Mouse (Mus musculus): ENCODE measurements around the gene 4930522L14Rik. TPM values are rescaled to one million over a fixed set of nuclear protein-coding genes. Genes with fewer than 3 reads are reported as not detected.
A peak's percentile ranks its signal among the peaks of the same experiment; 100 is the strongest.
"Not testable (repeated sequence)": the region's sequence is repeated elsewhere in the genome, so short reads cannot be mapped to it uniquely, and the experiment has no call there.

Gene 4930522L14Rik
- total RNA-seq (2015; ENCODE audit: low replicate concordance) (2.1 and 10.2 TPM in 2 replicates), total RNA-seq (2017; ENCODE audit: low replicate concordance) (2.1 TPM in 1 of 2 replicates, not detected in the other)

- peak; percentile 98 for ATAC-seq (replicated peaks; ENCODE audit: low FRiP score, poor library complexity, severe bottlenecking)
Observed at GRCm38 (mm10) chr5:109751391-109752071, at the start of gene 4930522L14Rik. Gene 4930522L14Rik (minus strand): TSS chr5:109751886.

DNA sequence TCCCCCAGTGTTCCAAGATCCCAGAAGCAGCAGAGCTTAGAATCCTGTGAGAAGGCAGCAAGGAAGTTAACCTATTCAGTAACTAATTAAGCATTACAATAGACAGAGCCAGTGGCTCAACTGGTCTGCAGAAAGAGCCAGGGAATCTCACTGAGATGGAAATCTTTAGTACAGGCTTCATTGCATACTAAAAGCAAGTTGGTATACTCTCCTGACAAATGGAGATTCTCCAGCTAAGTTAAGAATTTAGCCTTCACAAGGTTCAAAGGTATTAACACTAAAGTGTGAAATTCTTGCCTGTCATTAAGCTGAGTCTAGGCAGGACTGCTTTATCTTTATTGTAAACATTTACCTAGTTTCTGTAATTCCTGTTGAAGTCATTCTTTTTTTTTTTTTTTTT is 49.8 kb upstream of the 4930522L14Rik start:
- ATAC-seq (replicated peaks; ENCODE audit: low FRiP score, poor library complexity, severe bottlenecking) = not testable (repeated sequence)

GRCm38 (mm10) chr5:109799948-109800347 is 48.3 kb upstream of the 4930522L14Rik start:
- ATAC-seq (replicated peaks; ENCODE audit: low FRiP score, poor library complexity, severe bottlenecking) = not testable (repeated sequence)

DNA sequence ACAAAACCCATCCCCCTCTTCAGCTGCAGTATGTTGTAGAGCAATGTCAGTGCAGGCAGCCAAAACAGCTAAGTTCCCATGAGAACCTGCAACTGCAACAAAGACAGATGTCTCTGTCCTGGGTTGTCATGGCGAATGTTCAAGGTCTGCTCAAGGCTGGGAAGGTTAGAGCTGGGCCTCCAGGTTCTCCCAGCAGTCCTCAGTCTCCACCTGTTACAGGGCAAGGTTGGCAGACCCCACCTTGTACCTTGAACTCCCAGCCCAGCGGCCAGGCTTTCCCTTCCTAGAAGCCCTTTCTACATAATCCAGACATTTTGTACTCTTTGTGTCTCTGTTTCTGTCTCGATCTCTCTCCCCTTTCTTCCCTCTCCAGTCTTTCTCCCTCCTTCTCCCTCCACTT is 45.3 kb upstream of the 4930522L14Rik start:
- ATAC-seq (replicated peaks; ENCODE audit: low FRiP score, poor library complexity, severe bottlenecking) = not testable (repeated sequence)

GRCm38 (mm10) chr5:109795967-109796652 is 44.4 kb upstream of the 4930522L14Rik start:
- ATAC-seq (replicated peaks; ENCODE audit: low FRiP score, poor library complexity, severe bottlenecking) = peak; percentile 97

GRCm38 (mm10) chr5:109752073-109752780 is 541 bp upstream of the 4930522L14Rik start:
- ATAC-seq (replicated peaks; ENCODE audit: low FRiP score, poor library complexity, severe bottlenecking) = not testable (repeated sequence)

DNA sequence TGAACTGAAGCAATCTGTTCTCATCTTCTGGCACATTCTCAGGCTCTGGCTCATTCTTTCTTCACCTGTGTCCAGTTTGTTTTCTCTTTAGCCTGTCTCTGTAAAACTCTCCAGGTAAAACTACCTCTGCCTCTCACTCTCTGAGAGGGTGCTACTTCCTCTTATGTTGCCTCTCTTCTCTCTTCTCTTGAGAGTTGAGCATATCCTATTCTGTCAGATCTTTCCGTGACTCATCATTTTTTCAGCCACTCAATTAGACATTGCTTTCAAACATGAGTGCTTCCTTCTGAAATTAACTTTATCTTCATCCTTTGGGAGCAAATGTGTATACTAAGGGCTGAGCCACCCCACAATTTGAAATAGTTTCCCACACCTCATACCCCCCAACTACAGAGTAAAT is 6.6 kb downstream of the 4930522L14Rik start:
- ATAC-seq (replicated peaks; ENCODE audit: low FRiP score, poor library complexity, severe bottlenecking) = not testable (repeated sequence)

DNA sequence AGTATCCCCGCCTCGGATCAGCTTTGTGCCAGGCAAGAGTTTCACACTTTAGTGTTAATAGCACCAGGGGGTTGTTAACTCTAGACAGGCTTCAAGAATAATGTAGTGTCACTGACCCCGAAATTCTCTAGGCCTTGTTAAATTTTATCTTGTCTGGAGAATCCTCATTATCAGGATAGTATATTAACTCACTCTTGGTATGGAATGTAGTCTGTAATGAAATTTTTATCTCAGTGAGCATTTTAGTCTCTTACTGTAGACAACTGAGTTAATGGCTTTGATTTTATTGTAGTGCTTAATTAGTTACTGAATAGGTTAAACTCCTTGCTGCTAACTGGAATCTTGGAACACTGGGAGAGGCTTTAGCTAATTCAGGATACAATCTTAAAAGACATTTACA is 34.3 kb downstream of the 4930522L14Rik start:
- not testable (repeated sequence) for ATAC-seq (replicated peaks; ENCODE audit: low FRiP score, poor library complexity, severe bottlenecking)

DNA sequence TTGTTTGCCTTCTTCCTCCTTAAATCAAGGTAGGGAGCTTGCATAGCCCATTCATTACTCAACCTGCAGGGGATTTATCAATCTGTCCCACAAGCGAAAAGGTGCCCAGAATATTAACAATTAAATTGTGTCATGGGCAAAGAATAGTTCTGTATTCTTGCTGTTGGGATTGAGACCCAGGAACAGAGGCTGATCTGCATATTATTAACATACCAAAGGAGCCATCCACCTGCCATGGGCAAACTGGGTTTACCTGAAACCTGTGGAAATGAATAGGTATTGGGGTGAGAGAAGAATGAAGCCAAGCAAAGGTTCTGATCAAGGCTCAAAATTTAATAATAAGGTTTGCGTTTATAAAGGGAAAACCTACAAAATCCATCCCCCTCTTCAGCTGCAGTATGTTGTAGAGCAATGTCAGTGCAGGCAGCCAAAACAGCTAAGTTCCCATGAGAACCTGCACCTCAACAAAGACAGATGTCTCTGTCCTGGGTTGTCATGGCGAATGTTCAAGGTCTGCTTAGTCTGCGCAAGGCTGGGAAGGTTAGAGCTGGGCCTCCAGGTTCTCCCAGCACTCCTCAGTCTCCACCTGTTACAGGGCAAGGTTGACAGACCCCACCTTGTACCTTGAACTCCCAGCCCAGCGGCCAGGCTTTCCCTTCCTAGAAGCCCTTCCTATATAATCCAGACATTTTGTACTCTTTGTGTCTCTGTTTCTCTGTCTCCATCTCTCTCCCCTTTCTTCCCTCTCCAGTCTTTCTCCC is 60.3 kb downstream of the 4930522L14Rik start:
- ATAC-seq (replicated peaks; ENCODE audit: low FRiP score, poor library complexity, severe bottlenecking) = not testable (repeated sequence)

DNA sequence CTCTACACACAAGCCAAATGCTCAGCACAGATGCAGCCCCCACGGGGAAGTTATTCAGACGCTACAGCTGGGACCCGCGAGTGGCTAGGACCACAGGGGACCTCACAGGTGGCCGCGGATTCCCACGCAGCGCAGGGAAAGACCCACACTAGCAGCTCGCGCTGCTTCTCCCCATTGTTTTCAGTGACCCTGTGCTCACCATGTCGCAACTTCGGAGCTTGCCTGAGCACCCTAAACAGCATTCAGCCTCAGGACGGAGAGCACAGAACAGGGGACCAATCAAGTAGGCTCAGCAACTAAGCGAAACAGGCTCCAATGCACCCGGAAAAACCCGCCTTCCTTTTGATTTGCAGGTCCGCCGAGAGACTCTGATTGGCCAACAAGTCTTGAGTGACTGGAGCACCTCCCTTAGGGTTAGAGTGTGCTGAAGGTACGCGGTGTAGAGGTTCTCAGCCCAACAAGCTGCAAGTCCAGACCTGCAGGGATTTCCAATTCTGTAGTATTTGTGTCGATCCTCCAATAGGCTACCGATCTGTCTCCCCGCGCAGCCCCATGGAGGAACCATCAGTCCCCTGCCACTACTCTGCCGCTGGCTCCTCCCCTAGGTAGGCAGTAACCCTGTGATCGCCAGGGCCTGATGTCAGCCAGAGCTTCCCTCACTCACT is 61.0 kb downstream of the 4930522L14Rik start, which contains the start of gene 5430403G16Rik:
5430403G16Rik (minus strand) TSS at position 505 of the 665 bp plus-strand sequence.
- peak; percentile 98 for ATAC-seq (replicated peaks; ENCODE audit: low FRiP score, poor library complexity, severe bottlenecking)

Other genes starting within 250 kb of the 4930522L14Rik start
- gene Crlf2, start 192.9 kb downstream of the 4930522L14Rik start, total RNA-seq (2015; ENCODE audit: low replicate concordance) = 5.4 TPM in 1 of 2 replicates, not detected in the other
- 2.6 and 2.8 TPM in 2 replicates for gene Crlf2, start 192.9 kb downstream of the 4930522L14Rik start, total RNA-seq (2017; ENCODE audit: low replicate concordance)
- gene 5430403G16Rik, start 60.8 kb downstream of the 4930522L14Rik start, total RNA-seq (2015; ENCODE audit: low replicate concordance) = not detected in 2 replicates
- gene 5430403G16Rik, start 60.8 kb downstream of the 4930522L14Rik start, total RNA-seq (2017; ENCODE audit: low replicate concordance) = 0.84 TPM in 1 of 2 replicates, not detected in the other
- gene Gm15446, start 171.5 kb upstream of the 4930522L14Rik start, total RNA-seq (2015; ENCODE audit: low replicate concordance) = 0.38 and 1.5 TPM in 2 replicates
- gene Gm15446, start 171.5 kb upstream of the 4930522L14Rik start, total RNA-seq (2017; ENCODE audit: low replicate concordance) = 1.5 and 57.6 TPM in 2 replicates
- 8.2 and 12.3 TPM in 2 replicates for gene Zfp932, start 244.6 kb upstream of the 4930522L14Rik start, total RNA-seq (2015; ENCODE audit: low replicate concordance)
- 8.6 and 24.5 TPM in 2 replicates for gene Zfp932, start 244.6 kb upstream of the 4930522L14Rik start, total RNA-seq (2017; ENCODE audit: low replicate concordance)